Comparison of ENCODE assay signal across 13 mouse cellular contexts in the genomic region with DNA sequence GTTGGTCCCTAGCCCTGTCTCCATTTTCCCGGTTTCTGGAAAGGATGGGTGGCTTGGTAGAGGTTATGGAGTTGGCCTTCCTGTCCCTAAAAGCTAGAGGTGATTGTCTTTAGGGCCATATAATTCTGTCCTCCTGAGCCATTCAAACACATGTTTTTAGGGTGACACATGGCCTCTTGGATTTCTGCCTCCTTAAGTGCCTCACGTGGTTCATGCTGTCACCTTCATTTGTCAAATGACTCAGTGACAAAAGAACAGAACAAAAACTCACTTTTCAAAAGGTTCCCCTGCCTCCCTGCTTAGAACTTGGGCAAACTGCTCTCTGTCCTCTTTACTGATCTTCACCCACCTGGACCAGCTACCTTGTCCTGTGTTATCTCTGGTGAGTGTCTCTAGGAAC. TPM values are rescaled to one million over a fixed set of nuclear protein-coding genes. Genes with fewer than 3 reads are reported as not detected.
"Had no signal": no experiment of that assay in that cellular context is flagged by ENCODE, and none has a peak within 500 bp of the region (broad histone marks: within the 10 kb centered on the region; RNA-seq: fewer than 3 reads in every experiment).

No protein-coding gene starts in this region.

- DNase-seq: kidney, postnatal 25 days; layer of hippocampus, postnatal 36 days; liver; lung, adult 18-20 months; retina, postnatal 1 day; thymus, postnatal 4 days had no signal

- H3K4me2 ChIP-seq: limb, embryonic 12.5 days; midbrain, embryonic 12.5 days; neural tube, embryonic 13.5 days; stomach, embryonic 15.5 days had no signal

- H3K36me3 ChIP-seq: limb, embryonic 12.5 days; midbrain, embryonic 12.5 days; neural tube, embryonic 13.5 days; stomach, embryonic 15.5 days had no signal

- H3K27me3 ChIP-seq: limb, embryonic 12.5 days; midbrain, embryonic 12.5 days; neural tube, embryonic 13.5 days; stomach, embryonic 15.5 days had no signal

- ATAC-seq: midbrain, embryonic 16.5 days had no signal

- H3K4me3 ChIP-seq: limb, embryonic 12.5 days; midbrain, embryonic 12.5 days; neural tube, embryonic 13.5 days; stomach, embryonic 15.5 days had no signal

- H3K9me3 ChIP-seq: limb, embryonic 12.5 days; midbrain, embryonic 12.5 days; neural tube, embryonic 13.5 days; stomach, embryonic 15.5 days had no signal

- H3K9ac ChIP-seq: limb, embryonic 12.5 days; liver, embryonic 14.5 days; midbrain, embryonic 12.5 days; neural tube, embryonic 13.5 days; stomach, embryonic 15.5 days had no signal

- H3K27ac ChIP-seq: limb, embryonic 12.5 days; liver, embryonic 14.5 days; midbrain, embryonic 12.5 days; neural tube, embryonic 13.5 days; stomach, embryonic 15.5 days had no signal

RNA-seq across cellular contexts. Expression of gene D630039A03Rik, which starts 30.9 kb away (rescaled TPM):
- total RNA-seq: megakaryocyte-erythroid progenitor cell, adult 5-6 weeks had no signal
- polyA plus RNA-seq: midbrain, embryonic 16.5 days had no signal
